Mouse (Mus musculus): ENCODE measurements around the gene Stra6. TPM values are rescaled to one million over a fixed set of nuclear protein-coding genes. Genes with fewer than 3 reads are reported as not detected.

Gene Stra6
- total RNA-seq, 2 experiments from 2014 or later, result not detected

DNA sequence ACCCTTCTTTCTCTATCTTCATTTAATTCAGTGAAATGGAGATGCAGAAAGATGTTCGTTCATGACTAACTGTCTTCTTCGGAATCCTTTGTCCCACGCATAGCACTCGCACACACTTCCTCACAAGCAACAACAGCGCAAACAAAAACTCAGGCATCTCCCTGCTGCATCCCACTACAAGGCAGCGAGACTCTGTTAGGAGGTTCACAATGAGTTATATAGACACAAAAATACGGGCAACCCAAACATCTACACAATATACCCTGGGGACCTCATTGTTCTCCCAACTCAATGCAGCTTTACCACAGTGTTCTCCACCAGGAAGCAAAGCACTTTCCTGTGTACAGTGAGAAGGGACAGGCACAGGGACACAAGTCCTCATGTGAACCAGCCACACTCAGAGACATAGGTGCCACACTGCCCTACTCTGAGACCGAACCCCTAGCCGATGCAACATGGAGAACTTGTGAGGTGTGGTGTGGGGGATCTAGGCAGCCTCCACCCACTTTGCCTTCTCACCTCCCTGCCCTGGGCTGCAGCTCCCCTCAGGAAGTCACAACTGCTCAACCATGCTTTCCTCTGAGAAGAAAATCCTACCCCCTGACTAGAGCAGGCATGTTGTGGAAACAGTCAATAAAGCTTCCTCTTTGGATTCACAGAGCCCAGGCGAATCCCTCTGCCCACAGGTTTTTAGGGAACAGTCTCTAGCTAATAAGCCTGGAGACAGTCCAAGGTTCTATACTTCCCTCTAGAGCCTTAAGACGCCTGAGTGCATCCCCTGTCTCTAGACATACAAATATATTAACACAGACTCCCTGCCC lies 136.9 kb downstream of the Stra6 start:
- ATAC-seq (replicated peaks; ENCODE audit: poor library complexity), result no peak

- ATAC-seq (replicated peaks; ENCODE audit: poor library complexity), result no peak
Observed at GRCm38 (mm10) chr9:58201091-58201842, 137.7 kb downstream of the Stra6 start.

DNA sequence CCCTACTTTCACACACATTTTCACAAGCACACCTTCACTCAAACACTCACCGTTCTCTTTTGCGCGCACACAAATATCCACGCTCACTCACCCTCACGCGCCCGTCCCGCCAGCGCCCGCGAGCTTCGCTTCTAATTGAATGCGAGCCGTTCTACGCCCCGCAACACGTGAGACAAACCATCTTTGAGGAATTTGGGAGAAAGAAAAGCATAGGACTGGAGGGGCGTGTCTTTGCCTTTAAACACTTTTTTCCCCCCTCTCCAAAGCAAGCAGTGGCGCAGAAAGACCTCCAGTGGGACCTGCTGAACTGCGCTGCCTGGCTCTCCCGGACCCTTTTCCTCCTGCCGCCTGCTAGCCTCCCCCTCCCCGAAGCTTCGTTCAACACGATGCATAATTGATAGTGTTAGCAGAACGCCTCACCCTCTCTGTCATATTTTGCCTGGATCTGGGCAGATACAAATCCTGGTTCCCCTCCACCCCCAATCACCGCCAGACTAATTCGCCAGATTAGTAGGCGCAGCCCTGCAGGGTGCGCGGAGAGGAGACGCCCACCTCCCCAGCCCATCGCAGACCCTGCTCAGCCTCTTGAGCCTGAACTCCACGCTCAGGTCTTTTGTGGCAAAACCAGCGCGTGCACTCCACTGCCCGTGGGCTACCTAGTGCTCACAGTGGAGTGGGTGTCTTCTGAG lies 138.4 kb downstream of the Stra6 start:
- ATAC-seq (replicated peaks; ENCODE audit: poor library complexity), result no peak

DNA sequence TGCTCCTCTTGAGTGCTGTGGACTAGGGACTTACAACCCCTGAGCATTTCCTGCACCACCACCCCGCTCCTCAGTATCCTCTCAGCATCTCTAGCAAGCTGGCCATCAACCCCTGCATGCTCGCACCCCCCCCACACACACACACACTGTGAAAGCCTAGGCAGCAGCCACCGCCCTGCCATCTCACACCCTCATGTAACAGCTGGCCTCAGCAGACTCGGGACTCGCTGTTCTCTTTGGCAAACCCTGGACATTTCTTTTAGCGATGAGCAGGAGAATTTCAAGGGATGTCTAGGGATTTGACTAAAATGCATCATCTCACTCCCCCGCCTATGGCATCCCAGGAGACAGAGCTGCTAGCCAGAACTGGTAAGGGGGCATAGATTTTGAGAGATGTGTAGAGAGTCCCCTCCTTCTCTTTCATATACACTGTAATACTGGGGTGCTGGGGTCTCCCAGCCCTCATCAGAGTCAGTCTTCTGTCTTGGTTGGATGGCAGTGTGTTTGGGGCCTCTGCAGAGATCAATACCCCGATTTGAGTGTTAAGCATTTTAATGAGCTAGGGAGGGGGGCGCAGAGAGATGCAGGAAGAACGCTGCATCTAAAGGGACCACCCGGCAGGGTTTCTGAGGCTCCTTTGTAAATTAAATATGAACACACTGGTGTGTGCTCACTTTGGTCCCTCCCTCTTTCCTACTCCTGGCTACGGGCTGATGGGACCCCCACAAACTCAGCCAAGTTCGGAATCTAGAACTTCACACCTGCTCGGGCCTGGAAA lies 139.3 kb downstream of the Stra6 start:
- no peak for ATAC-seq (replicated peaks; ENCODE audit: poor library complexity)

Other genes starting within 250 kb of the Stra6 start
- 2.4 and 3.8 TPM in 2 replicates for gene Arid3b, start 227.0 kb upstream of the Stra6 start, total RNA-seq (2015)
- 0.87 and 0.98 TPM in 2 replicates for gene Arid3b, start 227.0 kb upstream of the Stra6 start, total RNA-seq (2017)
- 72.7 and 78.4 TPM in 2 replicates for gene Ubl7, start 152.8 kb upstream of the Stra6 start, total RNA-seq (2015)
- 14.2 and 16.1 TPM in 2 replicates for gene Ubl7, start 152.8 kb upstream of the Stra6 start, total RNA-seq (2017)
- gene Sema7a, start 123.7 kb upstream of the Stra6 start, total RNA-seq (2015), result 0.10 and 0.27 TPM in 2 replicates
- 0.04 and 0.61 TPM in 2 replicates for gene Sema7a, start 123.7 kb upstream of the Stra6 start, total RNA-seq (2017)
- 0.15 and 0.47 TPM in 2 replicates for gene Cyp11a1, start 57.4 kb upstream of the Stra6 start, total RNA-seq (2015)
- gene Cyp11a1, start 57.4 kb upstream of the Stra6 start, total RNA-seq (2017), result 0.30 and 1.2 TPM in 2 replicates
- not detected in 2 replicates for gene Ccdc33, start 55.0 kb downstream of the Stra6 start, total RNA-seq (2015)
- gene Ccdc33, start 55.0 kb downstream of the Stra6 start, total RNA-seq (2017), result not detected in 2 replicates
- gene Islr, start 140.5 kb downstream of the Stra6 start, total RNA-seq (2015), result 0.07 TPM in 1 of 2 replicates, not detected in the other
- gene Islr, start 140.5 kb downstream of the Stra6 start, total RNA-seq (2017), result 0.81 TPM in 1 of 2 replicates, not detected in the other
- not detected in 2 replicates for gene Islr2, start 140.5 kb downstream of the Stra6 start, total RNA-seq (2015)
- not detected in 2 replicates for gene Islr2, start 140.5 kb downstream of the Stra6 start, total RNA-seq (2017)
- 32.6 and 41.2 TPM in 2 replicates for gene Pml, start 186.0 kb downstream of the Stra6 start, total RNA-seq (2015)
- 13.2 and 14.5 TPM in 2 replicates for gene Pml, start 186.0 kb downstream of the Stra6 start, total RNA-seq (2017)
- gene Stoml1, start 189.4 kb downstream of the Stra6 start, total RNA-seq (2015), result 1.9 and 6.7 TPM in 2 replicates
- 7.3 and 7.9 TPM in 2 replicates for gene Stoml1, start 189.4 kb downstream of the Stra6 start, total RNA-seq (2017)
- gene Loxl1, start 249.4 kb downstream of the Stra6 start, total RNA-seq (2015), result not detected in 2 replicates
- gene Loxl1, start 249.4 kb downstream of the Stra6 start, total RNA-seq (2017), result not detected in 2 replicates

All from megakaryocyte progenitor cell, adult 5-6 weeks (primary cell).